Mouse (Mus musculus) frontal cortex, adult 2 months (tissue): Measurements from ENCODE around the gene Pgd. TPM values are rescaled to one million over a fixed set of nuclear protein-coding genes. Genes with fewer than 3 reads are reported as not detected.
"Not testable (repeated sequence)": the region's sequence is repeated elsewhere in the genome, so short reads cannot be mapped to it uniquely, and the experiment has no call there.

Experiments used
- DNase-seq, 2 experiments: peaks; one replicate each; pipeline ENCODE4 v3.0.0; 2022; ENCODE audit warnings: low spot score in 1 of 2; ENCODE audit errors: extremely low spot score in 1 of 2
- polyA plus RNA-seq: library from polyadenylated mRNA; depleted of rRNA; stranded (reverse); fragments of >200 nt; gene quantifications from 2 replicates; pipeline ENCODE4 v1.2.3, GENCODE M21; 2012

Pgd gene
- polyA plus RNA-seq, 1 experiment: 53.9 TPM

DNA sequence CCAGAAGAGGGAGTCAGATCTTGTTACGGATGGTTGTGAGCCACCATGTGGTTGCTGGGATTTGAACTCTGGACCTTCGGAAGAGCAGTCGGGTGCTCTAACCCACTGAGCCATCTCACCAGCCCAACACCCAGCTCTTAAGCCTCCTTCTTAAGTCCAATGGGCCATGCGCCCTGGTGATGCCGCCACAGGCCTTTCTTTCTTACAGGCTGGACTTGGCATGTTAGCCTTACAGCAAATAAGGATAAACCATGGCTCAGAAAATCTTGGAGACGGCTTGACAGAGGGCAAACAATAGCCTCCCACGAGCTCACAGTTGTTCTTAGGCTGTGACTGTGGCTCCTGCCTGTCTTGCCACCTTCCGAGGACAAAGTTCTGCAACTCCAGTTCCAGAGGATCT, 3.4 kb upstream of the Pgd start:
- DNase-seq: not testable (repeated sequence)

DNA sequence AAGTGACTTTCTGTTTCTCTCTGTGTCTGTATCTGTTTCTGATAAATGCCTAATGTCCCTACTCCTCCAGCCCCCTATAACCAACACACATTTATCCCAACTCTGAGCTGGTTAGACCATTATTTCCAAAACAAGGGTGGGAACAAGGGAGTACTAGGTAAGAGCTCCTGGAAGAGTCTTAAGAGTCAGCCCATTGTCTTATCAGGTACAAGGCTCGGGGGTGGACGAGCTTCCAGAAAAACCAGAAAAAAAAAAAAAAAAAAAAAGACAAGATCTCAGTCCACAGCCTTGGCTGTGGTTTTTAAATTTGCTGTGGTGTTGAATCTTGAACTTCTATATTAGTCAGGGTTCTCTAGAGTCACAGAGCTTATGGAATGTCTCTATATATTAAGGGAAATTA, 1.4 kb upstream of the Pgd start:
- DNase-seq: no peak

DNA sequence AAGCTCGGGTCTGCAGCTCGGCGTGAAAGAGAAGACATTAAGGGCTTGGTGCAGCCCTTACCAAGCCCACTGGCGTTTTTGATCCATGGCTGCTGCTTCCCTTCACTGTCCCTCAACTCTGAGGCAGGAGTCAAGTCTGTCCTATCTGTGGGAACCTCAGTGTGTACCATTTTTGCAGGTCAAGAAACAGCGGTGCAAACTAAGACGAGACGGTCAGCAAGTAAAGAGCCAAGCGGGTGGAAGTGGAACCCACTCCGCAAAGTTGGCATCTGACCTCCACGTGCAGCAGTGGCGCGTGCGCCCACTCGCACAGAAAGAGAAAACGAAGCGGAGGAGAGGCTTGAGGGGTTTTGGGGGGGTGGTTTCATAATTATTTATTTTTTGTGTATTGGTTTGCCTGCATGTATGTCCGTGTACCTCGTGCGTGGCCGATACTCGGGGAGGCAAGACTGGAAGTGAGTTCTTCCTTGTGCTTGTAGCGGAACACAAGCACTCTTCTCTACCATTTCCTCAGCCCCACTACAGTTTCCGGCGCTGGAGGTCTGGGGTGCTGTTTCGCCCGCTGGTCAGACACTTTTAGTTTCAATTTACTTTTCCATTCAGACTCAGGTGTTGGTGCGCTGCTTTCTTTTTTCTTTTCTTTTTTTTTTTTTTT, 513 bp upstream of the Pgd start:
- DNase-seq: no peak

DNA sequence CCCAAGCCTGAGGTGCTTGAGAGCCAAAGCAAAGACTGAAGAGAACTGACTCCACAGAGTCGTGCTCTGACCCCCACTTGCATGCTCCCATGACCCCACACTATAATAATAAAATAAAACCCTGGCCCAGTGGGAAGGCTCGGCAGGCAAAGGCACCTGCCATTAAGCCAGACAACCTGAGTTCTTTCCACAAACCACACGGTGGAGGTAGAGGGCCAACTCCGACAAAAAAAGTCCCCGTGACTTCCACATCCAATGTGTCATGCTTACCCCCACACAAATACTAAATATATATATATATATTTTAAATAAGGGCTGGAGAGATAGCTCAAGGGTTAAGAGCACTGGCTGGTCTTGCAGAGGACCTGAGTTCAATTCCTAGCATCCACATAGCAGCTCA, 2.4 kb downstream of the Pgd start:
- DNase-seq: no peak

DNA sequence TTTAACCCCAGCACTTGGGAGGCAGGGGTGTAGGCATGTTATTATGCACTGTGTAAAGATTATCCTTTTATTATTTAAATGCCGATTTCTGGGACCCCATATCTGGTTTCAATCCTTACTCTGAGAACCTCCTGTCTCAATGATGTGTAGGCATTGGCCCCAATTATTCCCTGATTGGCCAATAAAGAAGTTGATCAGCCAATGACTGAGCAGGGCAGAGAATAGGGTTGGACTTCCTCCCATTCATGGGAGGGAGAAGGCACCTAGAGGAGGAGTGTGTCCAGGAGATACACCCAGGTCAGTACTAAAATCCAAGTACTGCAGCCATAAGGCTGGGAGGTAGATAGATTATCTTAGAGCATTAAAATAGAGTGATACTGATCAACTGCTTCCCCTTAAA, 3.4 kb downstream of the Pgd start:
- DNase-seq: no peak

DNA sequence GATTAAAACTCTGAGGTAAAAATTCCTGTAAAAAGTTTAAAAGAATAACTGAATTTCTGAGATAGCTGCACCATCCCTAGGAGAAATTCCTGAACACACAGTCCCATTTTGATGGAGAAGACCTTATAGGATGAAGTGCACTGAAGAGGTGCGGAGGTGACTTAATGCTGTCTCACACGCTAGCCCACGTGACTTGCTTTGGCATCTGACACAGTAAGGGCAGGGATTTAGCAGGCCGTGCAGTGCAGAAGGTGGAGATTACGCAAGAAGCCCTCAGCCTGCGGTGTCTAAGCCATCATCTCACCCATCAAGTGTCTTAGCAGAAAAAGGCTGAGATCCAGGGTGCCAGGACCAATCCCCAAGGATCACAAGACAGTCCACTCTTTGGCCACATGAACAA, 5.4 kb downstream of the Pgd start:
- DNase-seq: no peak

DNA sequence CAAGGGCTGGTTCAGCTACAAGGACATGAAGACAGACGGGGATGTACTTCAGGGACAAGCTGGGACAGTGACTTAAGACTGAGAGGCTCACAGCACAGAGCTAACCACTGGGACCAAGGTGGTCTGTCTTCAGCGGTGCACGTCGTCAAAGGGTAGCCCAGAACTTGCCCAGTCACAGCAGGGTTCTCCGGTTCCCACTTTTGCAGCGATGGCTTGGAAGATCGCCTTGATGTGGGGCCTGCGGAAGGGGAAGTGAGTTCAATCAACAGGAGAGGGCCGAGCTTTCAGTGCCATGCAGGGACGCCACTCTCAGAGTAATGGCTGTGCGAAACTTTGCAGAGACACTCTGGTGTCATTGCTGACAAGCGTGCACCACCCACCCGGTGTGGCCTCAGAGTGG, 6.7 kb downstream of the Pgd start:
- no peak for DNase-seq

DNA sequence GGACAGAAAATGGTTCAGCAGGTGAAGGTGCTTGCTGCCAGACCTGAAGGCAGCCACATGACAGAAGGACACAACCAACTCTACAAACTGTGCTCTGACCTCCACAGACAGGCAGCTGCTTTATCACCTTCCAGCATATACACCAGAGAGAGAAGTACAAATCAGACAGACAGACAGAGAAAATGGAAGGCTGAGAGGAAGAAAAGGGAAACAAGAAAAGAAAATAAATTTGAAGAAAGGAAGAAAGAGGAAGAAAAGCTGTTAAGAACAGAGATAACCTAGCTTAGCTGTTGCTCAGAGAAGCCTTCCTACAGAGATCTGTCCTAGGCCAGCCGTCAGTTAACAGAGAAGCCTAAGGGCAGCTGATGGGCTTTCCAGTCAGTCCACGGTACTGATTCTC, 7.4 kb downstream of the Pgd start:
- no peak for DNase-seq

DNA sequence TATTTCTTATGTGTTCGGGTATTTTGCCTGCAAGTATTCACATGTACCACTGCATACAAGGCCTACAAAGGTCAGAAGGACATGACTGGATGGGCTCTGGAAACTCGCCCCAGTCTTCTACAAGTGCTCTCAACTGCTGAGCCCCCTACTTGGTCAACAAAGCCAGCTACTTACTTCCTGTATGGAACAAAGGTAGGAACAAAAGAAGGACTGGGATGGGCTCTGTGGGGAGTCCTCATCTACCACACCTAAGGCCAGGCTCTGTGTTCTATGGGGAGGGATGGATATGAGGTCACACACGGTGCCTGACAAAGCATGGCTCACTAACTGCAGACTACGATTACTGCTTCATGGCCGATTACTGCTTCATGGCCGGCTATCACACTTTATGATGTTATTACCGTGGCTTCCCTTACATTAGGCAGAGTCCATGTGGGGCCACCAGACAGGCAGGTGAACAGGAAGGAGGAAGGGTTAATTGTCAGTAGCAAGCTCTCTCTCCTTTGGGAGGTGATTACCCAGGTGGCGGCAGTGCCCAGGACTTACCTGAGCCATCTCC, 9.1 kb downstream of the Pgd start:
- DNase-seq: no peak

DNA sequence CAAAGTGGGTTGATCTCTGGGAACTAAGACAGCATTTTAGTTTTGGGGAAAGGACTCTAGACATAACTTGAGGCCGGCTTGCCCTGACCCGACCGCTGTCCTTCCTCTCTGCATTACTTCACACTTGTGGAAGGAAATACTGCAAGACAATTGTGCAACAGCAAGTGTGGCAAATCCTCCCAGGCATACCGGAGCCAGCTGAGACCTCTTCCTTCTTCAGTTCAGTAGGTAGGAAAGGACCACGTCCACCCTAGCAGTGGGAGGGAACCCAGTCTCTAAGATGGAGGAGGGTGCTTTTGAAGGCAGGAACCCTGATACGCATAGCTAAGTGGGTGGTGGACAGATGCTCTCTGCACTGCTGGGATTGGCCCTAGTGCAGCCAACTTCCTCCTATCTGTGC, 10.9 kb downstream of the Pgd start:
- no peak for DNase-seq

DNA sequence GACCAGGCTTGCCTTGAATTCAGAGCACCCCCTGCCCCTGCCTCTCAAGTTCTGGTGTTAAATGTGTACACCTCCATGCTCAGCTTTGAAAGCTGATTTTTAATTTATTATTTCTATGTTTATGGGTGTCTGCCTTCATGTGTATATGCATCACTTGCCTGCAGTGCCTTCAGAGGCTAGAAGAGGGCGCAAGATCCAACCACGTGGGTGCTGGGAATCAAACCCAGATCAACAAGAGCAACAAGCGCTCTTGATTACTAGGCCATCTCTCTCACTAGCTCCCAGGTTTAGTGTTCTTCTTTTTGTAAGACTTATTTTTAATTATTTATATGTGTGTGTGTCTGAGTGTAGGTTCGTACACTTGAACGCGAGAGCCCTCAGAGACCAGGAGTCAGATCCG, 11.7 kb downstream of the Pgd start:
- DNase-seq: no peak

DNA sequence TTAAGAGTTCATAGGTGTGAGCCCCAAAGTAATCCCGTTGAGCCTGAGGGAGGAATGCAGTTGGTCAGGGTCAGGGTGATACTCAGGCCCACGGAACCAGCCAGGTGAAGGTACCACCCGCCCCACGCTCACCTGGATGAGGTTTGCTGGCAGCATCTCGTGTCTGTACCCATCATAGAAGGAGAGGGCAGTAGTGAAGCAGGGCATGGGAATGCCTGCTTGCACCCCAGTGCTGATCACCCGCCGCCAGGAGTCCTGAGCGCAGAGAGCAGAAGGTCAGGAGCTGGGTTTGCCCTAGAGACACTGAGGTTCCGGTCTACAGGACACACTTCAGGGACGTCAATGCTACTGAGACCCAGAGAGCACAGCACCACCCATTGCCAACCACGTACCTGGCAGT, 15.8 kb downstream of the Pgd start:
- DNase-seq: no peak

DNA sequence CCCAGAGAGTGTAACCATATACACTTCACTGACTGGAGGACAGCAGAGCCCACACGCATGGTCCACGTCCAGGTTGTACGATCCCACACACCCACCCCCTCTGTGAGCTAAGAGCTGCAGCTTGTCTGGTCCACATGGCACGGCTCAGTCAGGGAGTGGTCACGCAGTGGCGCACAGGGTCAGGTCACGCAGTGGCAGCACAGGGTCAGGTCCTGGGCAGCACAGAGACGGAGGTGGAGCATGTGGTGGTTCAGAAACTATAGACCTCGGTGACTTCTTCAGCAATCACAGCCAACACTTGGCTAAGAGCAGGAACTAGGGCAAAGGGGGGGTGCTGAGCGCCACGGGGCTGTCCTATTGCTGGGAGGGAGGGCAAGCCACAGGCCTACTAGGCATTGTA, 16.3 kb downstream of the Pgd start:
- no peak for DNase-seq

DNA sequence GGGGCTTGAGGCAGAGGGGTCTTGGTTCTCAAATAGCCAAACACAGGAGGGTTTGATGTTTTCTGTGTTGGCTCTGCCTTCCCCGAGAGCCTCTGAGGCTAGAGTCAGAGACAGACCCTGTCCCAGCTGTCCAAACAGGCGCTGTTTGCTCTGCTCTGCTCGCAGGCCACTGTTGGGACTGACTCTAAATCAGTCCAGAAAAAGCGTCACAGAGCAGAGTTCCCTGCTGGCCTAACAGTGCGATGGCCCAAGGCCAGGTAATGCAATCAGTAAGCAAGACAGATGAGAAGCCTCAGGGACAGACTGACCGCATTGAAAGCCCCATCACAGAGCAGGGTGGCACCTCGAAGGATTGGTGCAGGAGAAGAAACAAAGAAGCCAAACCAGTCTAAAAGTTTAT, 17.0 kb downstream of the Pgd start:
- DNase-seq: no peak

DNA sequence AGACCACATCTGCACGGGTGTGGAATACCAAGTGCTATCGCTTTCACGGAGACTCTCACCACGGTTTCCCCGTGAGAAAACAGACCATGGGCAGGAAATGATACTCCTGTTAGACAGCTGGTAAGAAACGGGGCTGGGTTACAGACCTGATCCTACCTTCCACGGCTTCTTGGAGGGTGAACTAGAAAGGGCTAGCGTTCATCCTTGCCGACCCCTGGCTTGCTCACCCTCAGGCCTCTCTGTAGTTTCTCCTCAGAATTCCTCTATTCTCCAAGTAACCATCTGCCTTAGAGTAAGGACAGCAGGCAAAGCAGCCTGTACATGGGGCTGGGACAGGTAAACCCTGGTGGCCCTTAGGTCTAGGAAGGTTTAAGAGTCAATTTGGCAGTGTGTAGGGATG, 17.4 kb downstream of the Pgd start:
- DNase-seq: no peak

DNA sequence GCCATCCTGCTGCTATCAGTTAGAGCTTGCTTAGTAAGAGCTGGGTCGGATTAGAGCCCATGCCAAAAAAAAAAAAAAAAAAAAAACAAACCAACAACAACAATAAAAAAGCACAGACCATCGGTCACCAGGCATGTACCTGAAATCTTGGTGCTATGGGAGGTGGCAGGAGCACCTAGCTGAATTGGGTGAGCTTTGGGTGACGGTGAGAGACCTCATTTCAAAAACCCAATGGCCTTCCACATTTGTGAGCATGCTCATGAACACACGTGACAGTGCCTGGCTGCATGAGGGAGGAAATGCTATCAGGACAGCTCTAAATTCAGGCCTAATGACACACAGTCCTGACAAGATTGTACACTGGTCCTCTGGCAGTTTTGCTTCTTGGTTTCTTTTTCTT, 18.5 kb downstream of the Pgd start:
- DNase-seq: no peak

DNA sequence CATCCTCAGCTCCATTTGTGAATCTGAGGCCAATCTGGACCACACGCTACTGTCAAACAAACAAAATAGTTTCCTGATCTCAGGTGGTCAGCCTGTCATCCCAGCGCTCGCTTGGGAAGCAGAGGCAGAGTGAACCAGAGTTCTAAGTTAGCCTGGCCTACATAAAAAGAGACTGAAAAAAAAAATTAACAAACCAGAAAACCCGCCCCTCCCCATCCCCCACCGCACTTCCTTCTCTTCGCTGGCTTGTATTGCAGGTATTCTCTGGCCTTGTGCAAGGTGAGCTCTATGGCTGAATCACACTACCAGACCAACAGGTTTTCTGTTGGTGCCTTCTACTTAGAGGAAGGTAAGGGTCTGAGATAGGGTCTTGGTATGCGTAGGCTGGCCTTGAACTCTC, 19.0 kb downstream of the Pgd start:
- DNase-seq: no peak

DNA sequence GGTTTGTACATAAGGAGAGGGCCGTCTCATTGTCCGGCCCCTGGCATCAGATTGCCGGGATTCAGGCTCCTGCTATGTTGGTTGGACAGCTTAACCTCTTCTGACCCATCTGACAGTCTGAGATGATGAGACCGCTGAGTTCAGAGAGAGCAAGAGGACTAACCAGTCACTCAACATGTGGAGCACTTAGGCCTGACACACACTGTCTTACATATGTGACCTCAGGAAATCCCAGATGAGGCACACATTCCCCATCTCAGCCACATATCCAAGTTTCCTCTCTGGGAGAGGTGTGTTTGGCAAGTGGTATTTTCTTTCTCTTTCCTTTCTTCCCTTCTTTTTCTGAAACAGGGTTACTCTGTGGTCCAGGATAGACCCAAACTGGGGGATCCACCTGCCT, 21.4 kb downstream of the Pgd start:
- DNase-seq: no peak

DNA sequence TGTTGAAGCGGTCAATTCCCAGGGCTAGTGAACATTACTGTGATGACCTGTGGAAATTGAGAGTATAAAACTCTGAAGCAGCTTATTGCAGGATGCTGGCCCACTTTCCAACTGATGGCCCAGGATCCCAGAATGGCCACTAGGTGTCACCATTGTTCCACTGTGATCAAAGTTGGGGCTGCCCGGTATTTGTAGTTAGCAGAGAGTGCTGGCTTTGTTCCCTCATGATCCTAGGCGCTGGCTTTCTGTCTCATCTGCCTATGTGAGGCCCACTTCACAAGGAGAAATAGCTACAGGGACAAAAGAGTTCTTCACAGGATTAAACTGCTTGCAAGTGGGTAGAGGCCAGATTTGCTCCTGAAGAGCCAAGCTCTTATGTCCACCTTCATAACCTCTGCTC, 22.1 kb downstream of the Pgd start:
- peak in 1 of 2 experiments; percentile 93 for DNase-seq

DNA sequence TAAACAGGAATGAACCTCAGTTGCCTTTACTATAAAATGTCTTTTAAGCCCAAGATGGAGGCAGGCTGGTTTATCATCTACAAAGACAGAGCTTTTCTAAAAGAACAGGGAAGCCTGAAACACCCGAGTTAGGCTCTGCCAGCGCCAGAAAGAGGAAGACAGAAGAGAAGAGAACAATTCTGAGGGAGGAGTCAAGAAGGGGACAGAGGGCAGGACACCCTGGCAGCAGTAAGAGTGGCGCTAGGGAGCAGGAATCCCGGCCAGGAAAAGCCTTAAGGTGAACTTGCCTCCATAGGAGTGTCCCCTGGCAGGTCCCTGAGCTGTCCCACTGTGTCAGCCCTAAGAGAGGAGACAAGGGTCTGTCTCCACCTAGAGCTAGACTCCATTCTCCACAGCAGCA, 23.0 kb downstream of the Pgd start:
- DNase-seq: no peak

DNA sequence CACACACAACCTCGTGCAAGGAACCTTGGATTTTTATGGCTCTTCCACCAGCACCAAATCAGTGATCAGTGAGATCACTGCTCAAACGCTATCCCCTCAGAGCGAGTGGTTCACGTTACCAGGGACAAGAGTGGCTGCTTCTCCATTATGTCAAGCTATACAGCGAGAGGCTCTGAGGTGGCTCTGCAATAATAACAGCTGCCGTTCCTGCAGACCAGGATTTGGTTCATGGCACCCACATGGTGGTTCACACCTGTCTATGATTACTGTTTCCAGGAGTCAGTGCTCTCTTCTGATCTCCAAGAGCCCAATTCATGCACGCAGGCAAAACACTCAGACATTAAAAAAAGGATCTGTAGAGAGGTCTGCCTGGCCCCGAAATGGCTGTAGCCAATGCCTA, 28.1 kb downstream of the Pgd start:
- DNase-seq: no peak

DNA sequence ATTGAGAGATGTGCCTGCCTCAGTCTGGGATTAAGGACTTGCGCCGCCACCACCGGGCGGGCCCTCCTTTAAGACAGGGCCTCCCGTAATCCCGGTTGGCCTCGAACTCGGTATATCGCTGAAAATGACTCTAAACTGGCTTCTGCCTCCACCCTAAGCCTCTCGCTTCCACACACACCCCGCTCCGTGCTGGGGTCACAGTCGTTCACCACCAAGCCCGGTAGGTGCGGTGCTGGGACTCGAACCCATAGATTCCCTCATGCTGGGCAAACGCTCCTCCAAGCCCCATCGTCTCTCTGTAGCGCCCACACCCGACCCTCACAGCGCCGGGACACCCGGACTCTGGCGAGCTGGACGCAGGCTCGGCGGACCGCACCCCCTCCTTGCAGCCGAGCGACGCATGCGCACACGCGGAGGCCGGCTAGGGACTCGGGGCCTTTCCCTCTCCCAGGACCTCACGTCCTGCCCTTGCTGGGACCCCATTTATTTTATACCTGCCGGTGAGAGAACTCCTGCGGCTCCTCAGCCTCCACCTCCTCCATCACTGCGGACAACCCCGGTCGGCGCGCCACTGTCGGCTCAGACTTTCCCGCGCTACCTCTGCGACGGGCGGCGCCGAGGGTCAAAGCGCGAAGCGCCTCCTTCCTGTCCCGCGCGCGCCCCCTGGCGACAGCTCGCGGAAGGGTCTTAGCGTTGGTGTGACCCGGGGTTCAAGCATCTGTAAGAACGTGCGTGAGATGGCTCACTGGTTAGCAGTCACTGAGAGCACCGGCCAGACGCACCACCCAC, 29.4 kb downstream of the Pgd start, which contains the start of gene Cenps:
Gene Cenps, minus strand, starts transcription at position 648 of the 789 bp plus-strand sequence.
- peak; percentile 73 to 90 for DNase-seq
